Mouse (Mus musculus) neutrophil, adult 65 days (primary cell): ENCODE data around the gene Thnsl2. TPM values are rescaled to one million over a fixed set of nuclear protein-coding genes. Genes with fewer than 3 reads are reported as not detected.

ENCODE experiments used
- total RNA-seq: library from RNA; stranded (reverse); gene quantifications from 2 replicates; pipeline ENCODE4 v1.2.4, GENCODE M21; 2023

Thnsl2 gene
- total RNA-seq: not detected in 2 replicates

GRCm38 (mm10) chr6:71143894-71144455 is at the start of gene Thnsl2:
Gene Thnsl2, minus strand, starts transcription at chr6:71144439.

Other genes with a start within 250 kb of the Thnsl2 start
- not detected in 2 replicates for gene Tex37, start 225.5 kb downstream of the Thnsl2 start, total RNA-seq
- gene Foxi3, start 187.9 kb downstream of the Thnsl2 start, total RNA-seq: not detected in 2 replicates
- gene Fabp1, start 55.4 kb upstream of the Thnsl2 start, total RNA-seq: not detected in 2 replicates
- gene Krcc1, start 127.2 kb upstream of the Thnsl2 start, total RNA-seq: 25.8 and 28.8 TPM in 2 replicates
- 0.25 TPM in 1 of 2 replicates, not detected in the other for gene Smyd1, start 177.8 kb upstream of the Thnsl2 start, total RNA-seq
- 0.32 TPM in 1 of 2 replicates, not detected in the other for gene Cd8b1, start 178.3 kb upstream of the Thnsl2 start, total RNA-seq
- gene Cd8a, start 229.0 kb upstream of the Thnsl2 start, total RNA-seq: not detected in 2 replicates